Mouse (Mus musculus): ENCODE measurements around the gene Ticrr.

Ticrr gene

DNA sequence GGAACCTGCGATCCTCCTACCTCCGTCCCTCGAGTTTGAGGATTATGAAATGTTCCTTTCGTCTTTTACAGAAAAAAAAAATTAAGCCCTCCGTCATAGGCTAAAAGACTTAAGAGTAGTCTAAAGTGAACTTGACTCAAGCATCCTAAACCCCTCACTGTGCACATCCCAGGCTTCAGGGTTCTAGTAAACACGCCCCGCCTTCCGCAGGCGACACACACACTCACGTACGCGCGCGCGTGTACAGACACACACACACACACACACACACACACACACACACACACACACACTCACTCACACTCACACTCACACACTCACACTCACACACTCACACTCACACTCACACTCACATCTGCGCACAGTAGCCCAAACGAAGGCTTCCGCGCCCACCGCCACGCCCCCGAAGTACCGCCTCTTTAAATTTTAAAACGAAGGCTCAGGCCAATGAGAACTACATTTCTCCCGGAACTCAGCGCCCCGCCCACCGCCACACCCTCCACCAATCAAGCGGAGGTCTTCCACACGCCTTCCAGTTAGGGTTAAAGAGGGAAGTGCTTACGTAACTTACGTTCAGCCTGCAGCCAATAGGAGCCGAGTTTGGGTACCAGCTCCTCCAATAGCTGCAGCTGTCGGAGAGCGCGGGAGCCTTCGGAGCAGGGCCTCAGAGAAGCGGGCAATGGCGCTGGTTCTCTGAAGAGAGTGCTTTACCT lies at the start of gene Ticrr:
Ticrr (plus strand) TSS at position 619 of the 713 bp plus-strand sequence.
- peak; percentile 98 for DNase-seq

DNA sequence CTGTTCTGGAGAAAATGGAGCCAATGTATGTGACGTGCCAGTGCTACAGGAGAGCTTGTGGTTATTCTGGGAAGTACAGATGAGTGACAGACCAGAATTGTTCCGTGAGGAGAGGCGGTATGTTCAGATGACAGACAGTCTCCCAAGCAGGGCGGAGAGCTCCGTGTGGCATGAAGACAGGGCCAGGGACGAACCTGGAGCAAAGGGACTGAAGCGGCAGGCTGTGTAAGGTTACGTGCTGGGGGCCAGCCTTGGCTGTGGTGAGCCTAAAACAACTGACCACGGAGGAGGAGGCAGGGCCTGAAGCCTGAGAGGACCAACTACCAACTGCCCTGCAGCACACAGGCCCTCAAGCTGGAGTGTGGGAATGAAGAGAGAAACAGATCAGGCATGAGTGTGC lies 48.1 kb upstream of the Ticrr start:
- no peak for DNase-seq

DNA sequence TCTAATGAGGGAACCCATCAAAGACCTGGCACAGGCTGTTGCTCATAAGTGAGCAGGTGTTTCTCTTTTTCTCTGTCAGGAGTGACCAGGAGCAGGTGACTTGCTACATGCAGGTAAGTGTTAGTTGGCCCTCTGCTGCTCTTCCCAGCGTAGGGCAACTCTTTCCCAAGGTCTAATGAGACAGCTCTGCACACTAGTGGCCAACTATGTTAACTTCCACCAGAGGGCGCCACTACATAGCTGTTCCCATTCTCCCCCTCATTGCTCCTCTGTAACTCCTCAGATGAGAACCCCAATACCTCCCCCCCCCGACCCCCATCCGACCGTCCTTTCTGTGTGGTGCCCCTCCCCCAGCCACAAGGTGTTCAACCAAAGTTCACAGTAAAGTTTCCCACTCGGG lies 47.2 kb upstream of the Ticrr start:
- DNase-seq: peak; percentile 64

DNA sequence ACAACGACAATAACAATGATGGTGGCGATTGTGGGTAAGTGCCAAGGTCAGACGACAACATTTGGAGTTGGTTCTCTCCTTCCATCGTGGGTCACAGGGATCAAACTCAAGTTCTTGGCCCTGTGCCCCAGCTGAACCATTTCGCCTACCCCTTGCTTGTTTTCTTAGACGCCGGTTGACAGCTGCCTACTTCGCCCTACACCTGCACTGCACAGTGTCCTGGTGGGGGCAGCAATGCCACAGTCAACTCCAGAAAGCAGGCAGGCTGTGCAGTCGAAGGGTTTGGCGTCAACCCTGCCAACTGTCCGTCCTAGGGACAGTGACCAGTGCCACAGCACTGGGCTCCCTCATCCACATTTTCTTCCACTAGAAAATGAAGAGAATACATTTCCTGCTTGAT lies 46.7 kb upstream of the Ticrr start:
- peak; percentile 26 for DNase-seq

DNA sequence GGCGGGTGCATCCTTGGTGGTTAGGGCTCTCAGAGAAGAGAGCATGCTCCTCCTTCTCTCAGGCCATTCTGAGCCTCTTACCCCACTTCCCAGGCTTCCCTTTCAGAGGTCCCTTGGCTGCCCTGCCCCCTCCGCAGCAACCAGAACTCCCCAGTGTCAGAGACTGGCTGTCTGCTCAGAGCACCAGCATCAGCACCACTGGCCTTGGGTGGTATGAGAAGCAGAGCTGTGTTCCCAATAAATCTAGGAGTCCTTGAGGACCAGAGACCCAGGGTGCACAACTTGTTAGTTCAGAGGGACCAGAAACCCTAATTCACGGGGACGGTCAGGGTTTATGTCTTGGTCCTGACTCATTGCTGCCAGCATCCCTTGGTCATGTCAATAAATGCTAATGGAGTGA lies 45.0 kb upstream of the Ticrr start:
- no peak for DNase-seq

DNA sequence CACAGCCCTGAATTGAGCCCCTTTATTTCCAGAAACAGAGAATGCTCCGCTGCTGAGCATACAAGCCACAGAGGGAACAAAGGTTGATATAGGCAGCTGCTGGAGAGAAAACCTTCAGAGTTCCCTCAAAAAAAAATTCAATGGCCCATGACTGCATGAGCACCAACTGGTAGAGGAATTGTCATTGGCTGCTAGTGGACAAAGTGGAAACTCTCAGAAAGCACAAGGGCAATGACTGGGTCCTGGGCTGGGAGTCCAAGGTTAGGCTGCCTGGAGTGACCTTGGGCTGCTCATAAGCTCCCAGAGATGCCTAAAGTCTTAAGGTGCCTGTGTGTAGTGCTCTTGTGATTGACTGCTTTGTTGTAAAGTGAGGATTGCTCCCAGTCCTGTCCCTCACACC lies 44.1 kb upstream of the Ticrr start:
- DNase-seq: no peak

DNA sequence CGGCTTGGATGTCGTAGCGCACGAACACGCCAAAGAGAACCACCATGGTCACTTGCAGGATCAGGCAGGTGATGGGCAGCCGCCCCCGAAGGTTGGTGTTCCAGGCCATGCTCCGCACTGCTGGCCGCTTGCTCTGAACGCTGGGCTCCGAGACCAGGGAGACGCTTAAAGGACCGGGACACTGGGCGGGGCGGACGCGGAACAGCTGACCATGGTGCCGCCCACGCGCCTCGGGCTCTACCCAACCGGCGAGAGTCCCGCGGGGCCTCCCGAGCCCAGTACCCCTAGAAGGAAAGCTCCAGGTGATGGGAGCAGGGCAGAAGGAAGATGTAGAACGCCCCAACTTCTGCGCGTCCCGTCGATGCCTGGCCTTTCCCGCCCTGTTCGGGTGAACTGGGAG lies 42.6 kb upstream of the Ticrr start, which contains the start of gene Rhcg:
Rhcg (minus strand) TSS at position 240 of the 400 bp plus-strand sequence.
- DNase-seq: peak; percentile 42

DNA sequence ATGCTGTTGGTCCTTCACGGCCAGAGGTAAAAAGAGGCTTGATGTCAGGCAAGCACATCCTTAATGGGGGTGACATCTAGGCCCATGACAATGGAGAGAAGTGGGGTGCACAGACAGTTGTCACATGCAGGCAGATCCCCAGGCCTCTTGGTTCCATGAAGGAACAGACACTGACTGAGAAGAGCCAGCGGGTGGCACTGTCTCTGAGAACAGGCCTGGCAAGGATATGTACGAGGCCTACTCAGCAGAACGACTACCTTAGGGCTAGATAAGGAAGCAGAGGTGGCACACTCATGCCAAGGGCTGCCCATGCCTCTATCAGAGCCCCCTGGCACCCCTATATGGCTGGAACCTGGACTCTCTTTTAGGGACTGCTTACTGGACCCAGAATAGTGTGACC lies 40.5 kb upstream of the Ticrr start:
- no peak for DNase-seq

DNA sequence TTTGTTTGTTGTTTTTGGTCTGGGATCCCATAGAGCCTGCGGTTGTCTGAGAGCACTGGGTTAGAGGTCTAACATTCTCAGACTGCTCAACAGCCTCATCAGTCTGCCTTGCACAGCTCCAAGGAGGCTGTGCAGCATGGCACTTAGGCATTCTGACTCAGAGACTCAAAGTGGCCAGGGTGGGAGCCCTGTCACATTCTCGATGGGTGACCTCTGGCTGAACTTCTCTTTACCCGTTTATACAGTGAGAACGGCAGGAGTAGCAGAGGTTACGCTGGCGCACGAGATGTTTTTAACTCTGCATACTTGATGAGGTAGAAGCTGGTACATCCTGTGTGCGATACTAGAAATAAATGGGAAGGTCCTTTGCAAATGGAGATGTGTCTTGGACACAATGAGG lies 36.9 kb upstream of the Ticrr start:
- DNase-seq: no peak

DNA sequence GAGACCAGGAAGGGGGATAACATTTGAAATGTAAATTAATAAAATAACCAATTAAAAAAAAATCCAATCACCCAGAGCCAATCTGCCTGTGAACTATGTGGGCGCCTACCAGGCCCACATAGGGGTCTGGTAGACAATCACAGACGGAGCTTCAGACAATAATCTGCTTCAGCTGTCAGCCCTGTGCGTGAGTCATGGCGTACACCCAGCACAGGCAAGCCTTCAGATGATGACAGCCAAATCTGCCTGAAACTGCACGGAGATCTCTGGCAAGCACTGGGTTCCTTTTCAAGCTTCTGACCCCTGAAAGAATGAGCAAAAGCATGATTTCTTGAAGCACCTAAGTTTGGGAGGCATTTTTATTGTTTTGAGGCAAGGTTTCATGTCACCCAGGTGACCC lies 33.8 kb upstream of the Ticrr start:
- no peak for DNase-seq

DNA sequence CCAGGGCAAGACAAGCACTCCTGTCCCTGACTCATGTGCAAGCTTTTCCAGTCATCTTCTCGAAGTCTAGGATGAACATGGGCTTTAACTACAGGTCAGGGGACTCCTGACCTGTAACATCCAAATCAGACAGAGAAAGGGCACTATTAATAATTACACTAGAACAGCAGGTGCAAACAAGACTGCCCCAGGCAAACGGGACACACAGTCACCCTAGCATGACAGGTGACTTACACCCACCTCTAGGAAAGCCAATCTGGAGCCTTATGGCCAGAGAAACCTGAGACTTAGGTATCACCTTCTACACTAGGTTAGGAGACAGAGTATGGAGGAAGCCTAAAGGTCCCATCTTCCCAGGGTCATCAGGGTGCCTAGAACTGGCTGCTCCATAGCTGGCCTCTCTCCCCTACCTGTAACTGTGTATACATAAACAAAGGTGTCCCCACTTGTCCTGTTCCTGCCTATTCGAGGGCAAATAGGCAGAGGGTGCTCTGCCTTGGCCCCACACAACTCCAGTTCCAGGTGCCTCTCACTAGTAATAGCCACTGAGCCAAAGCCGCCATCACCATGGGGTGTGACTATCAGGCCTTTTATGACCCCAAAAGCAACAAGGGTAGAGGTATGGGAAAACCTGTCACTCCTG lies 31.6 kb upstream of the Ticrr start:
- DNase-seq: no peak

DNA sequence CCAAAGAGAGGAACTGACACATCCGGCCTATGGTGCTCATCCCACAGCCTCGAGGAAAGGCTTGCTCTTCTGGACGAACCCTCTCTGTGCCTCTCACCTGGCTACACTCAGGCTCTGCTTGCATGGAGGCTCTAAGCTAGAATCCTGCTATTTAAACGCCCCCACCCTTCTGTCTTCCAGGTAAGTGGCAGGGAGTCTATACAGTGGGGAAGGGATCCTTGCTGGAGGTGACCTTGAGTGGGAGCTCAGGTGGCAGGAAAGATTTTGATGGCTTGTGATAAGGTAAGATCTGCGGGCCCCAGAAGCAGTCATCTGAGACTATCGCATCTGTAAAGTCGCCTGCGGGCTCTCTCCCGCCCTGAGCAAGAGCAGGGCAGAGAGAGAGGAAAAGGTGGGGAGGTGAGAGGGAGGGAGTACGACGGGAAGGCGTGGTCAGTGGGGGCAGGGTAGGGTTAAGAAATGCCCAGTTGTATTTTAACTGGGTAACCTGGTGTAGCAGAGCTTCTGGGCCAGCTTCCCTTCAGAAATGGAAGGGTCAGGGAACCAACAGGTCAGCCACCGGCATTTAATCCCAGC lies 28.1 kb upstream of the Ticrr start:
- peak; percentile 36 for DNase-seq

DNA sequence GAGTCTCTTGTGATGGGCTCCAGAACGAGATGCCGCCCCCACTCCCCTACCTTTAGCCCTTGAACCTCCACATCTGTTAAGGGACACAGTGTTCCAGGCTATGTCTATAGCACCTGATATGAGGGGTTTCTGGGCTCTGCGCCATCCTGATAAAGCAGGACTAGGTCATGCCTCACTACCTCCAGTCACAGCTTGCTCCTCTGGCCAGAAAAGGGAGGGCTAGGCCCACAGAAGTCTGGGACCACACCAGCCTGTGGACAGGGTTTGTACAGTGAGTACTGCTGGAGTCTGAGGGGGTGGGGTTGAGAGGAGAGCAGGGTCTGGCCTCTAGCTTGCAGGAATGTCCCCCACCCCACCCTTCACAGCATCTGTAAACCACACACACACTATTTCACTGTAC lies 12.8 kb upstream of the Ticrr start:
- DNase-seq: peak; percentile 29

DNA sequence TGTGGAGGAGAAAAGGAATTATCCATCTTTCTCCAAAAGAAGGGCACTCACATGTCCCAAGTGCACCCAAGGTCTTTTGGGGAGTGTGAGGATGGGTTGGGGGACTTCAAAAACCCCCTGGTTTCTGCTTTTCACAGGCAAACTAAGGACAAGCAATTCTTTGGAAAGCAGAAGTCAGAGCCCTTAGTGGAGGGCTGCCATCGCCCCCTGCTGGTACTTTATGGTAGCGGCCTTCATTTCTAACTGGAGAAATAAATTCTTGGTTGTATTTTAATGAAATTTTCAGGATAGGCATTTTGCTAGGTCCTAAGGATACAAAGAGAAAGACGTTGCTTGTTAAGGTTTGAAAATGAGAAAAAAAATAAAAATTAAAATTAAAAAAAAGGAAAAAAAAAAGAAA lies 11.0 kb upstream of the Ticrr start:
- peak; percentile 56 for DNase-seq

DNA sequence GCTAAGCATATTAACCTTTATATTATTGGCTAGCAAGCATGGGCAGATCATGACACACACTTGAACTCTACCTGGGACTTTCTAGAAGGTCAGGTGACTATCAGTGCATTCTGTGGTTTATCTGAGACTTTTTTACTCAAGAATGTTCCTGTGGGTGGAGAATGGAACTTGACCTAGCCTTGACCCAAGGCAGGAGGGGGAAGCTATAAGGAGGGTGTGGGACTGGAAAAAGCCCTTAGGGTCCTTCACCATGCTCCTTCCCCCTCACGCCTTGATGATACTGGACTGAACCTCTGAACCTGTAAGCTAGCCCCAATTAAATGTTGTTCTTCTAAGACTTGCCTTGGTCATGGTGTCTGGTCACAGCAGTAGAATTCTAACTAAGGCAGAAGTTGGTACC lies 5.8 kb upstream of the Ticrr start:
- DNase-seq: no peak

DNA sequence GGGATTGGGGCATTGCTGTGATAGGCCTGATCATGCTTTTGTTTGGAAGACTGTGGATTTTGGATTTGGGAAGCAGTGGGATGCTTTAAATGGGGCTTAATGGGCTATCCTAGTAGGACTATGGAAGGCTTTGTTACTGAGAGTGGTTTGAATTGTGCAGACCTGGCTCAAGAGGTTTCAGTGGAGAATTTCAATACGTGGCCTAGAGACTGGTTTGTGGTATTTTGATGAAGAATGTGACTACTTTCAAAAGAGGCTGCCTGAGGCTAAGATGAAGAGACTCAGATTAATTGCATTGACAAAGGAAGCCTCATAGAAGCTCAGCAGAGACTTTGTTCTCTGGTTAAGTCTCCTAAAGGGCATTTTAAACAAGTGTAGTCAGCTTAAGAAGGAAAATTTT lies 5.4 kb upstream of the Ticrr start:
- no peak for DNase-seq

DNA sequence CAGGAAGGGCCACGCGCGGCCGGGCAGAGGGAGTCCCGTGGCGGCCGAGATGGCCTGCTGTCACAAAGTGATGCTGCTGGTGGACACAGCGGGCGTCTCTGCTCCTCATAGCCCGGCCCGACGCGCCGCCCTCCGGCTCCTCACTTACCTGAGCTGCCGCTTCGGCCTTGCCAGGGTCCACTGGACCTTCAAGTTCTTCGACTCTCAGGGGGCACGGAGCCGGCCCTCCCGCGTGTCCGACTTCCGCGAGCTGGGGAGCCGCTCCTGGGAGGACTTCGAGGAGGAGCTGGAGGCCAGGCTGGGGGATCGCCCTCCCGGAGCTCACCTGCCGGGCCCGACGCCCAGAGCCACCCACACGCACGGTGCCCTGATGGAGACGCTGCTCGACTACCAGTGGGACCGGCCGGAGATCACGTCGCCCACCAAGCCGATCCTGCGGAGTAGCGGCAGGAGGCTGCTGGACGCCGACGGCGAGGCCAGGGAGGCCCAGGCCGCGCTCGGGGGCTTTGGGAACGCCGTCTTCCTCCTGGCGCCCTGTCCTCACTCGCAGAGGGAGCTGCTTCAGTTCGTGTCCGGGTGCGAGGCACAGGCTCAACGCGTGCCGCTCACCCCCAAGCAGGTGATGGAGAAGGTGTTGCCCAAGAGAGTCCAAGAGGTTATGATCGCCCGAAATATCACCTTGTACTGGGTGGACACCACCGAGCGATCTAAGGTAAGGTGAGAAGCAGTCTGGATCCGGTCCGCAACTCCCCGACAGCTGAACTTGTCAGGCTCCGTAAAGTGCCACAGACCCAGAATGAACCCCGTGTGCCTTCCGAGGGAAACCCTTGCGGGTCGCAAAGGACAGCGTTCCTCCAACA lies 525 bp downstream of the Ticrr start:
- no peak for DNase-seq

DNA sequence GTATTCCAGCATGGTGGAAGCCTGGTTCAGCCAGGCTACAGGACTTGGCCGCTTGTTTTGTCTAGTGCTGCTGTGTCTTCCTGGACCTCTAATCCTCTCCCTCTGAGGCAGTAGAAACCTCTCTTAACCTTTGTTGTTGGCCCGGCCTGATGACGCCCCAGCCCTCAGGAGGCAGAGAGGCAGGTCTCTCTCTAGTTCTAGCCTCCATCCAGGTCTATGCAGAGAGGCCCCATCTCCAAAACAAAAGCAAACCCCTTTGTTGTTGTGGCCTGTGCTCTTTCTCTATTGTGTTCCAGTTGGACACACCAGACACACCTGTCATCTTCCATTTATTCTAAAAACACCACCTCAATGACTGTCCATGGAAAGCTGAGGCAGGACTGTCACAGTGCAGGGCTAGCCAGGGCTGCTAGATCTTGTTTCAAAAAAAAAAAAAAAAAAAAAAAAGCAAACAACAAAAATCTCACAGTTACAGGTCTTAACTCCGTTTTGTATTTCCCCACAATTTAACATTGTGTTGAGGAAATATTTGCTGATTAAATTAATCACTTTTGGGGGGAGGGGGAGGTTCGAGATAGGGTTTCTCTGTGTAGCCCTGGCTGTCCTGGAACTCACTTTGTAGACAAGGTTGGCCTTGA lies 1.4 kb downstream of the Ticrr start:
- no peak for DNase-seq

DNA sequence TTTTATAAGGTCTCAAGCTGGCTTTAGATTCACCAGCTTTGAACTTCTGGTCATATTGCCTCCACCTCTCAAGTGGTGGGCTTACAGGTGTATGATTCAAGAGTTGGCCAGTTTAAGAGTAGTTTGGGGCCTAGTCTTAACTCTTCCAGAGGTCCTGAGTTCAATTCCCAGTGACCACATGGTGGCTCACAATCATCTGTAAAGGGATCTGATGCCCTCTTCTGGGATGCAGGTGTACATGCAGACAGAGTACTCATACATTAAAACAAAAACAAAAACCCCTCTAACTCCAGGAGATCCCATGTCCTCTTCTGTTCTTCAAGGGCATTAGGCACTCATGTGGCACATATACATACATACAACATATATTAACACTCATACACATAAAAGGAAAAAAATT lies 6.7 kb downstream of the Ticrr start:
- no peak for DNase-seq

DNA sequence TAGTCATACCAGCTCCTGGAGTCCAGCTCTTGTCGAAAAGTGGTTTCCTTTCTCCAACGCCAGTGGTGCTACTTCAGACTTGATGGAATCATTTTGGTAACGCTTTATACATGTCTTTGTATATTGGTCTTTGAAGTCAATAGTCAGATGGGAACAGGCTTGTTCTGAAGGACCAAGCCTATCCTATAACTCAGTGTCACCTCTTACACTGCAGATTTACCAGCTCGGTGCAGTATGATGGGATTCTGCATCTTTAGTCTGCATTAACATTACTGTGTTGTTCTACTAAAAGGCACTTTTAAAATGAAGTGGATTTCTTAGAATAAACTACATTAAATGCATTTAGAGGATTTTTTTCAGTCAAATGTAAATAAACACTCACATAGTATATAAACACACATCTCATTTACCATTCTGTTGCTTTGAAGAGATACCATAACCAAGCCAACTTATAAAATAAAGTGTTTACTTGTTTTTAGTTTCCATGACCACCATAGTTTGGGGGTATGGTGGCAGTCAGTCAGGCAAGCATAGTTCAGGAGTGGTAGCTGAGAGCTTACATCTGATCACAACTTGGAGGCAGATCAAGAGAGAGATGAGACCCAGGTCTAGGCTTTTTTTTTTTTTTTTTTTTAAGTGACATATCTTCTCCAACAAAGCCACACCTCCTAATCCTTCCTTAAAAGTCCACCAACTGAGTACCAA lies 11.1 kb downstream of the Ticrr start:
- DNase-seq: no peak

DNA sequence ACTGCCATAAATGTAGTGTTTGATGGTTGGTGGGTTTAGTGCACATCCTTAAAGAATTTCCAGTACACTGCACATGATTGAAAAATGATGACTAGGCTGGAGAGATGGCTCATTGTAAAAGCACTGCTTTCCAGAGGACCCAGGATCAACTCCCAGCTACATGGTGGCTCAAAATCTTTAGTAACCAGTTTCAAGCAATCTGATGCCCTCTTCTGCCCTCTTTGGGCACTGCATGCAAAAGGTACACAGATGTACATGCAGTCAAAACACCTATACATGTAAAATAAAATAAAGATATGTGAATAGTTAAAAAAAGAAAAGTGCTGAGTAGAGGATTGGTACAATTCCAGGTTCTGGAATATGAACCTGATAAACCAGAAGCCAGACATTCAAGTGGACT lies 19.2 kb downstream of the Ticrr start:
- DNase-seq: no peak

DNA sequence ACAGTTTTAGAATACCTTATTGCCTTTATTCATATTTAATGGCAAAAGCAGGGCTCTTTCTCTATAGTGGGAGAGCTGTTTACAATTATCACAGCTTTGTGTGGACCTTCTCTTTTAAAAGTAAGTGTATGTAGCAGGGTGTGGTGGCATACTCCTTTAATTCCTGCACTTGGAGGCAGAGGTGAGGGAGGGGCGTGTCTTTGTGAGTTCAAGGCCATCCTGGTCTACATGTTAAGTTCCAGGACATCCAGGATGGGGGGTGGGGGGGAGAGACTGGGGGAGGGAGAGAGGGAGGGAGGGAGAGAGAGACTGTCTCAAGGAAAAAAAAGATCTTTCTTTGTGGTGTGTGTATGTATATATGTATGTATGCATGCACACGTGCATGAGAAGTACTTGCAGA lies 20.2 kb downstream of the Ticrr start:
- DNase-seq: no peak

Data from kidney, postnatal 14 days (tissue).